Mouse (Mus musculus) testis, adult 2 months (tissue): ENCODE measurements around the gene Hspa1l.

Experiments used
- CTCF ChIP-seq: fragments of 200-500 bp; IDR thresholded peaks from 2 replicates; pipeline ENCODE4 v1.5.1; 2012; ENCODE audit warnings: low read depth, mild to moderate bottlenecking, inconsistent platforms, low read length, moderate library complexity; ENCODE audit not compliant: control insufficient read depth, insufficient read depth, insufficient replicate concordance
- POLR2A ChIP-seq: fragments of 200-500 bp; IDR thresholded peaks from 2 replicates; pipeline ENCODE4 v1.6.1; 2012; ENCODE audit warnings: low read depth, mild to moderate bottlenecking, inconsistent platforms, low read length, moderate library complexity; ENCODE audit not compliant: control insufficient read depth

- TF ChIP-seq CTCF (no peak), POLR2A (peak; percentile 99)
Observed at GRCm38 (mm10) chr17:34952378-34953040, 20.0 kb upstream of the Hspa1l start.
